Mouse (Mus musculus): ENCODE data around the gene Tpbgl.

DNA sequence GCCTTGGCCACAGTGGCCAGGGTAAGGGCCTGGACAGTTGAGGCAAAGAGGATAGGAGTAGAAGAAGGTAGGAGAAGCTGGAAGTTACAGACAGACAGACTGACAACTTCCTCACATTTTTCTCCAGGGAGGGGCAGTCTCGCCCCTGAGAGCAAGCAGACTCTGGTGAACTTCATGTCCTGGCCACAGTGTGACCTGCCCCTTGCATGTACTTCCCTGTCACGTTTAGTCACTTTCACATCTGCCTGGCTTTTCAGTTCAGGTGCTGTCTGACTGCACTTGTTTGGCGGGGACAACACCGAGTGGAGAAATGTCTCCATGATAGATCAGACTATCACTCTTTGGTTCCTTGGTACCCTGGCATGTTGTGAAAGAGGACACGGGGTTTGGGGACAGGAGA, 47.3 kb upstream of the Tpbgl start:
- no peak for TF ChIP-seq CTCF (IDR thresholded peaks at IDR 0.05; ENCODE audit: extremely low read depth, insufficient read depth, insufficient read length, insufficient replicate concordance)
- TF ChIP-seq POLR2A (IDR thresholded peaks at IDR 0.05; ENCODE audit: low read depth, low read length) = no peak
